Mouse (Mus musculus) lung, adult 18-20 months (tissue): ENCODE results near the gene Capn10.

Experiments
- DNase-seq, 2 experiments: peaks; one replicate each; pipeline ENCODE4 v3.0.0; 2022; ENCODE audit warnings: mixed read lengths in 2 of 2

The Capn10 gene

DNA sequence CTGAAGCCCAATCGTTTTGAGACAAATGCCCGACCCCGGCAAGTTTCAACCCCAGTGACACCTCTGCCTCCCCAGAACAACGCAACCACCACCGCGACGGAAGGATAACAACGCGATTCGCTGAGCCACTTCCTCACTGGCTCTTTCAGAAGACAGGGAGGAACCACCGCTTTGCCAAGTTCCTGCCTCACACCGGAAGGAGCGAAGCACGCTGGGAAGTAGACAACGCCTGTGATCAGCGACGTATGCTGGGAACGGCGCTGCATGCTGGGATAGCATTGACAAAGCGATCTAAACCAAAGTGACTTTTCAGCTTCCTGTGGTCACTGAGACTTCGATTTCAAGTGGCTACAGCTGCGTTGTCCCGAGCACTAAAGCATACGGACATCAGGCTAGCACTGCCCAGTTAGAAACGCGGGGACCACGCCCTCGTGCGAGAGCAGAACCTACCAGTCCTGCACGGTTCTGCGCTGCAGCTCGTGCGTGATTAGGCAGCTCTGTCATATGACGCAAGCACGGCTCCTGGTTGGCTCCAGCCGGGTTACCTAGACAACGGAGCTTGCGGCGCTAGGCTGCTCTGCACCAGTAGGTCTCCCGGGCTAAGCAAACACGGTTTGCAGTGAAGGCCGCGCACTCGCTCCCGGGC is at the start of gene Capn10:
Capn10 (plus strand) TSS at position 195 of the 646 bp plus-strand sequence.
- peak; percentile 95 to 96 for DNase-seq

DNA sequence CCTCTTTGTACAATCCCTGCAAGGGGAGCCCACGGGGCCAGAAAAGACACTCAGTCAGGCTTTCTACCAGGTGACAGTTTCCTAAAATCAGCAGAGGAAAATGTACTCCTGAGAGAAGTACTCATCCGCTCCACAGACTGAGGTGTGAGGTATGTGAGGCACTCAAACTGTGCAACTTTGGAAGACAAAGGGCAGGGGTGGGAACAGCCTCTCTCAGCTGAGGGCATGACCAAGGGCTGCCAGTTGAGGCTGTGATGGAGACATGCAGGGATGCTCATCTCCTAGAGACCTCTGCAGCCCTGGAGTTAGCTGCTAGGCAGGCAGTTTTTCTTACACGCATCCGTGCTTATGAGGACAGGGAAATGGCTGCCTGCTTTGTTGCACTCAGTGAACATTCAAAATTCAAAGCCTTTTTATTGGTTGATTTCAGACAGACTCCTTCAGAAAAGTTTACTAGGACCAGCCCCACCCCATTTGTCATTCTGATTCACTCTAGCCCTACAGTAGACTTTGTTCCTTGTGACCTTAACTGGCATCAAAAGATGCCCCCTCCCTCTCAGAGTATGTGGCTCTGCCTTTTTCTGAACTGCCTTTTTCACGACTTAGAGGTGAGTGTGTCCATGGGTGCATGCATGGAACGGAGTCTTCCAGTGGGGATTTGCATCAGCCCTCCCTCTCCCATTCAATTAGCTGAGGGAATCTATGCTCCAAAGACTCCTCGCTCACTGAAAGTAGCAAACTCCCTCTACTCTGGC is 45.1 kb upstream of the Capn10 start:
- DNase-seq, result no peak

DNA sequence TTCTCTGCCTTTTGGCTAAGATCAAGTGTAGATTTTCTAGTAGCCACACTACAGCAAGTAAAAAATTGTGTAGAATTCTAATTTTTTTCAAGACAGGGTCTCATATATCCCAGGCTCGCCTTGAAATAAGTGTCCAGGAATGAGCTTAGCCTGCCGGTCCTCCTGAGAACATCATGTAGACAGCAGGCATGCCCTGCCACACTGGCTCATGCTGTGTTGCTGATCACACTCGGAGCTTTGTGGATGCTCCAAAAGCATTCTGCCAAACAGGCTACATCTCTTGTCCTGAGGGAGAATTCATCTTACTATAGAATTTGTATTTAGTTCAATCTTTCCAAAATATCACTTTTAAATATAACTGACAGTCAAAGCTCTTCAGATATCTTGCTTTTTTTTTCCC is 41.4 kb upstream of the Capn10 start:
- no peak for DNase-seq

DNA sequence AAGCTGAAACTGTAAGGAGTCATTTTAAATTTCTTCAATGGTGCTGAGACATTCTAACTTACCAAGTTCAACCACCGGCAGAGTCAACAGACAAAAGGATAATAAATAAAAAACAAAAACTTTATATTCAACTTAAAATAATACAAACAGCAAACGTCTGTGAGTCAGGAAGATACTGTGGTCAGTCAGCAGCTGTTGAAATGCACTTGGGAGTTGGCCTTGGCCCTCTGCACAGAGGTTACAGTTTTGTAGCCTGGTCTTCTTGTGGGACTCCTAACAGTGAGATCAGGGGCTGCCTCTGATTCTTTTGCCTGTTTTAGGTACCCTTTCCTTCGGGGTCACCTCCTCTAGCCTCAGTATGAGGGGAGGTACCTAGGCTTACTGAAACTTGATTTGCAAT is 40.3 kb upstream of the Capn10 start:
- no peak for DNase-seq

DNA sequence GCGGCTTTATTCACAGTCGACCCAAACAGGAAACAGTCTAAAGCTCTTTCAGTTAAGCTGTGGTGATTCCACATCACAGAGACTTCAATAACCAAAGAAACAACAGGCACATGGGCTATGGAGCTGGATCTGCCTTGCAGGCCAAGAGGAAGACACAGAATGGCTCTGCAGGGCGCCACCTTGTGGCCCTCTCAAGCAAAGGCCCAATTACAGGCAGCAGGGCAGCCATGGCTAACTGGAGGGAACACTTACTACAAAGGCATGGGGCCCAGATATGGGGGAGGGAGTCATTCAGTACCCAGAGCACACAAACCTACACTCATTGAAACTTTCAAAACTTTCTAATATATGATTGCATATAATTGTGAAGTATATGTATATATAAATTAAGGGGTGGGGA is 39.1 kb upstream of the Capn10 start:
- peak; percentile 59 to 68 for DNase-seq

DNA sequence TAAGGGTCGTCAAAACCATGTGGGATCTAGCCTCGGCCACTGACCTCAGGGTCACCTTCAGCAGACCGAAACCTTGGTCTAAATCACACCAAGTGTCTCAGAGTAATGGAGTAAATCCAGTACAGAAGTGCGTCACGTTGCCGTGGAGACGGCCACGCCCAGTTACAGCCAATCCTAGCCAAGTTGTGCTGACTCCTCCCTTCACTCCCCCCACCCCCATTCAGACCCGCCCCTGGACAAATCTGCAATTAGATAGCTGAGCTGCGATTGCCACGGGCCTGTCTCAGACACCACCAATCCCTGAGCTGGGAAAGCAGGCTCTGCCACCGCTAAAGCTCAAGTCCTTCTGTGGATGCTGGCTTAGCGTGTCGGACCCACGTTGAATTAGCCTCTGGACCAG is 31.4 kb upstream of the Capn10 start, which contains the start of gene Ankmy1:
Ankmy1 (minus strand) TSS at position 121 of the 400 bp plus-strand sequence.
- DNase-seq, result peak; percentile 73 to 80

DNA sequence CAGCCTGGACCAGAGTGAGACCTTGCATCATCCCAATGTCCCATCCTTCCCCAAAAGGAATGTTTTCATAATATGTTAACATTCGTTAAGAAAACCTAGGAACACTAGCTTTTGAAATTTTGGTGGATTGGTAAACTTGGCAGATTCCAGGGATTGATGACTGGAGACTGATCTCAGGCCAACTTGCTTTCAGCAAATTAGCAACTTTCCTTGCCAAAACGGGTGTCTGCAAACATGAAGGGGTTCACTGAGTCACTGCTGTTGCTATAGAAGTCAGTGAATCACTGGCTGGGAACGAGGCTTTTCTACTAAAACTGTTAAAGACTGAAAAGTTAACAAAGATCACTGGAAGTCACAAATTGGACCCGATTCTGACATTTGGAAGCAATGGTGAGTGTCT is 30.5 kb upstream of the Capn10 start:
- DNase-seq, result no peak

DNA sequence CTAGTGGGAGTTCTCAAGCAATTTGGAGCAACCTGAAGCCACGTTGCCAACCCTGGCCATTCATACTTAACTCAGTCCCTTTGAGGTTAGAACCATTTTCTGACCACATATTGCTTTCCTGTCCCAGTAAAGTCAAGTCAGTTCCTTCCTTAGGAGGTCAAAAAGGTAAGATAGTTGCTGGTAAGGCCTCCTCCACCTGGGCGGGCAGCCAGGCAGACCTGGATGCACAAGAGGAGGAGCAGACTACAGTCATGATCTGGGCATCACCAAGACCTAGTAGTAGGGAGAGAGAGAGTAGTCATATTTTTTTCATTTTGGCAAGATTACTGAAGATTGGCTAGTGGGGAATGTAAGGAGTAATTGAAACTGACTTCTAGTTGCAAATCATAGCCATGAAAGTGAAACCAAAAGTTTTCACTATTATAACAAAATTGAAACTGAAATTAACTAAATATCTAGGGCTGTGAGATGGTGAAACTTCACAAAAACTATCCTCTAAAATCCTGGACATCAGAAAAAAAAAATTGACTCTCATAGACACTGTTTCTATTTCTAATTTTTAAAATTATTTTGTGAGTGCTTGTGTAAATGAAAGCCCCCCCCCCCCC is 28.4 kb upstream of the Capn10 start:
- no peak for DNase-seq

DNA sequence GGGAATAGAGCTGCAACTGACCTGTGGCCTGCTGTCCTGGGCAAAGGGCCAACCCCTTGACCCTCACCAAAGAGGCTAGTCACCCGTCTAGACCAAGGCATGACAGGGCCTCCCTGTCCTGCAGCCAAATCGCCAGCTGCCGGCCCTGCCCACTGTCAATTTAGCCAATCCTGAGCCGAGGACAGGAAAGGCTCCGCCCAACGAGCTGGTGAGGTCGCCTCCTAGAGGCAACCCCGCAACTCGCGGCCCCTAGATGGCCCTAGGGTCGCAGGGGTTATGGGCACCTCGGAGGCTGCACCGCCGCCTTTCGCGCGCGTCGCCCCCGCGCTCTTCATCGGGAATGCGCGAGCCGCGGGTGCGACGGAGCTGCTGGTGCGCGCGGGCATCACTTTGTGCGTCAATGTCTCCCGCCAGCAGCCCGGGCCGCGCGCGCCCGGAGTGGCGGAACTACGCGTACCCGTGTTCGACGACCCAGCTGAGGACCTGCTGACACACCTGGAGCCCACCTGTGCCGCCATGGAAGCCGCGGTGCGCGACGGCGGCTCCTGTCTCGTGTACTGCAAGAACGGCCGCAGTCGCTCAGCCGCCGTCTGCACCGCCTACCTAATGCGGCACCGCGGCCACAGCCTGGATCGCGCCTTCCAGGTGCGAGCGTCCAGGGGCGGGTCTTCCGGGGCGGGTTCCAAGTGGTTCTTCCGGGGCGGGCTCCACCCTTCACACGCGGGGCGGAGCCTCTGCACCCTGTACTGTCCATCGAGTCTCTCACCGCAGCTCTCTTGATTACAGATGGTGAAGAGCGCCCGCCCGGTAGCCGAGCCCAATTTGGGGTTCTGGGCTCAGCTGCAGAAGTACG is 27.2 kb upstream of the Capn10 start, which contains the start of gene Dusp28:
Dusp28 (plus strand) TSS at position 203 of the 853 bp plus-strand sequence.
- peak; percentile 94 to 96 for DNase-seq

DNA sequence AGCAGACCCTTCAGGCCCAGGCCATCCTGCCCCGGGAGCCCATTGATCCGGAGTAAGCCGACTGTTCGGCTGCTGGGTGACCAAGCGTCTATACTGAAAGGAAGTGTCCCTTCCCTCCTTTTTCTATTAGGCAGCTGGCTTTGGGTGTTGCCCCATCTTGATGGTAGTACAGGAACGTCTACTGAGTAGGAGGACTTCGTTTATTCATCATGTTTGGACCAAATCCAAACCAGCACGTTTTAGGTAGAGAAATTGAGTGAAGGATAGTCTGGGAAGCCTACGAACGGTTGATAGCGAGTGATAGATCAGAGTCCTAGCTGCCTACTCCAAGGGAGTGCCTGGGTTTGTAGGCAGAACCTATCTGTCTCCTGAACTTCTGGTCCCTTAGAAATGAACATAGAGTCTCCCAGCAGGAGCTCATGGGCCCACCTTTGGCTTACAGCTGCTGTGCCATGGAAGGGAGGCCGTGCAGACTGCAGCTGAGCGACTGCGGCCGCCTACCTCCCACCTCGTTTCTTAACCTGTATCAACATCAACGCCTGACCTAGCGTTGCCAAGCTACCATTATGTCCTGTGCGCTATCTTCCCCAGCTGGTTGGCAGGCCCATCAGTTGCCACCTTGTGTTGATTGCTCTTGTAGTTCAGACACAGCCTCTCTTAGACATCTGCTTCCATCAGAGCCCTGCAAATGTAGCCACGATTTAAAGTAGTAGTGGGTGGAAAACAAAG is 26.4 kb upstream of the Capn10 start:
- DNase-seq, result no peak

DNA sequence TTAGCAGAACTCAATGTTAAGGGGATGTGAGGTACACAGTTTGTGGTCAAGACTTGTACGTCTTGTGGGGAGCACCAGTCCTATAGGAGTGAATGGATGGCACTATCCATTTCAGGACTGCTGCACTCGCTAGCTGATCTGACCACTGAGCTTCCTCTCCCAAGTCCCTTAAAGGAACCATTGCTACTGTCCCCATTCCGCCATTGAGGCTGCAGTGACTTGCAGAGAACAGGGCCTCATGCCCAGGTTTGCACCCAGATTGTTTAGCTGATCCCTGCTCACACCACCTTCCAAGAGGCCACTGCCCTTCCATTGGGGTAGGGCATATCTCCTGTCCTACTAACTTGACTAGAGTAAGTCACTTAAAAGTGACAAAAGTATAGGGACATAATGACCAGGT is 25.5 kb upstream of the Capn10 start:
- no peak for DNase-seq

DNA sequence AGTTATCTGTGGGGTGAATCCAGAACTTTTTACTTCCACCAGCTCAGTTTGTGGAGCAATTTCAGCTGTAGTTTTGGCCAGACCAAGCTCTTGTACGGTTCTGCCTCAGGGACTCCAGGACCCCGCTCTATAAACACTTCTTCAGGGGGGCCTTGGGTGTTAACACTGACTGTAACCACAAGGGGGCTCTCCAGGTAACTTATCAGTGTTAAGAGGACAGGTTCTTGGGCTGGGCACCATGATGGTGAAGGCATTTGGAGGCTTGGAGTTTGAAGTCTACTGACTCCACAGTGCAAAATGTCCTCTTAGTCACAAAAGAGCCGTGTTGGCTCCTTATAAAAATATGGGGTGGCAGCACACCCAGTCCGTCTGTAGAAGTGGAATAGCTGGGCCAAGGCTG is 25.1 kb upstream of the Capn10 start:
- DNase-seq, result no peak

DNA sequence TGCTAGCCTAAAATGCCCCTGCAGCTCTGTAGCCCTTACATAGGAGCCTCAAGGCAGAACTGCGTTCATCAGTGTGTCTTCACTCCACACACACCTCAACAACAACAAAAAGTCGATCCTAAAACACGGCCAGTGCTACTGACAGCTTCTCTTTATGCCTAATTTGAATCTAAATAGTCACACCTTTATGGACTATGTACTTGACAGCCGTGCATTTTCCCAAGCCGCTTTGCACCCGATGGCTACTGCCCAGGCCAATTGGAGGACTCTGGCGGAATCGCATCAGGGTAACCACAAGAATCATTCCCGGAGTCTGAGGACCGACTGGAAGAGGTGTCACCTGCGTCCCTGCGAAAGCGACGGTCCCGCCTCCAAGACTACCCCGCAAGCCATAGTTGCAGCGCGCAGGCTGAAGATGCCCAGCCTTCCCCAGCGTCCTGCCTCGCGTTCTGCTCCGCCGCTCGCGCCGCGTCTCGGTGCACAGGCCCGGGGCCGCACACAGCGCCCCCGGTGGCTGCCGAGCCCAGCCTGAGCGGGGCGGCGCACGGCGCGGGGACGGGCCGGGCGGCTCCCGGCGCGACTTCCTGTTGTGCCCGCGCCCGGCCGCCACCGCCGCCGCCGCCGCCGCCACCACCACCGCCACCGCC is 23.8 kb upstream of the Capn10 start, which contains the start of gene Rnpepl1:
Rnpepl1 (plus strand) TSS at position 545 of the 647 bp plus-strand sequence.
- DNase-seq, result peak; percentile 76 to 81

DNA sequence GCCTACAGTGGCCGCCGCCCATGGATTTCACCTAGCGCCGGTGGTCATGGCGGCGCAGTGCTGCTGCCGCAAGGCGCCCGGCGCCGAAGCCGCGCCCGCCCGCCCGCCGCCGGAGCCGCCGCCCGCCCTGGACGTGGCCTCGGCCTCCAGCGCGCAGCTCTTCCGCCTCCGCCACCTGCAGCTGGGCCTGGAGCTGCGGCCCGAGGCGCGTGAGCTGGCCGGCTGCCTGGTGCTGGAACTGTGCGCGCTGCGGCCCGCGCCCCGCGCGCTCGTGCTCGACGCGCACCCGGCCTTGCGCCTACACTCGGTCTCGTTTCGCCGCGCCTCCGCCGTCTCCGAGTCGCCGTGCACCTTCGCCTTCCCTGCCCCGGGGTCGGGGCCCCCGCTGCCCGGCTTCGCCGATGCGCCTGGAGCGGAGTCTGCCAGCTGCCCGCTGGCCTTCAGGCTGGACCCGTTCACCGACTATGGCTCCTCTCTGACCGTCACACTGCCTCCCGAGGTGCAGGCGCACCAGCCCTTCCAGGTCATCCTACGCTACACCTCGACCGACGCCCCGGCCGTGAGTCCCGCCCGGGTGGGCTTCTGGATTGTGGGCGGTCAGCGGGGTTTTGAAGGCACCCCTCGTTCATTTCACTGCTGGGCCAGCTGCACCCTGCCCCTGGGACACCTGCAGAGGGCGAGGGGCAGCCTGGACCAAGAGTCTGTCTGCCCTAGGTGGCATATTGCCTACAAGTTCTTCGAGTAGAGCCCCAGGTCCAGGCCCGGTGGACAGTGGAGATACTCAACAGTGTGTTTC is 23.1 kb upstream of the Capn10 start:
- DNase-seq, result peak; percentile 48 to 54

DNA sequence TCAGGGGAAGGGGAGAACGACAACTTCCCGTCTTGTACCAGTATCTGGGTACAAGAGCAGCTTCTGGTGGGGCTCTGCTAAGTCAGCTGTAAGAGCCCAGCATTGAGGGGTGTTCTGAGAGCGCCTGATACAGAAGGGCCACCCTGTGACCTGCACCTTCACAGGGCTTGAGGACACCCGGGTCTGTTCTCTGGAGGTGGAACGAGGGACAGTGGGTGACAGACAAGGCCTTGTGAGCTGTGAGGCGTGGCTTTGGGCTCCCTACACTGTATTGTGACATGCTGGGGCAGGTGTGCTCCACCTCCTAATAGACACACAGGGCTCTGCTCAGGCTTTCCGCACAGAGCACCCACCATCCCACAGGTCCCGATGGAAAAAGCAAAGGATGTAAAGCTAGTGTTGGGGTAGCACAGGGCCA is 22.4 kb upstream of the Capn10 start:
- DNase-seq, result no peak

DNA sequence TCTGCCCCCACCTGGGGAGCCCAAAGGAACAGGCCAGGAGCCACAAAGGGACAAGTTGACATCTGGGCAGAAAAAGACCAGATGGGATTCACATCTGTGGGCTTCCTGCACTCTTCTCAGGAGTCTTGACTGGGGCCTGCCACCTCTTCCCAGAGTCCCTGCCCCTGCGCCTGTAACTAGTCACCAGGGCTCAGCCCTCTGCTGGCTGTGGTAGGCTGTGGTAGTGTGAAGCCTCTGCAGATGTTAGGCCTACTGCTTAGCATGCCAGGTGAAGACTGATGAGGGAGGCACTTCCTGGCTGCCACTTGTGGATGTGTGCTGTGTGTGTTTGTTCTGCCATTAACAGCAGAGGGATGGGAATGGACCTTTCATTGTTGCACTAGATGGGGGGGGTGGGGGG is 21.9 kb upstream of the Capn10 start:
- DNase-seq, result no peak

DNA sequence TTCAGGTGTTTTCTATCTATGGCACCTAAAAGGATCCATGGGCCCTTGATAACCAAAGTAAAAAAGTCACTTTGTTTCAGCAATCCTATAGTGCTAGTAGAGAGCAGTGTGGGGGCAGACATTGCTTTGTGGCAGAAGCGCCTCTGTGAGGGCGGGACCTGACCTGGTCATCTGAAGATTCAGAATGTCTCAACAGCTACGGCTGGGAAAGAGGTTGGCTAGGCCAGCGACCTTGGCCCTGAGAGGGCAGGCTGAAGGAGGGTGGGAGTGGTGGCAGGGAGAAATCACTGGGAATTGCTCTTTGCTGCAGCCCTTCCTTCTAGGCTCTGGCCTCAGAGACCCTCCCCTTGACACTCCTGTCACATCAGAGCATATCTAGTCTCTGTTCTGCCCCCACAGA is 19.9 kb upstream of the Capn10 start:
- no peak for DNase-seq

DNA sequence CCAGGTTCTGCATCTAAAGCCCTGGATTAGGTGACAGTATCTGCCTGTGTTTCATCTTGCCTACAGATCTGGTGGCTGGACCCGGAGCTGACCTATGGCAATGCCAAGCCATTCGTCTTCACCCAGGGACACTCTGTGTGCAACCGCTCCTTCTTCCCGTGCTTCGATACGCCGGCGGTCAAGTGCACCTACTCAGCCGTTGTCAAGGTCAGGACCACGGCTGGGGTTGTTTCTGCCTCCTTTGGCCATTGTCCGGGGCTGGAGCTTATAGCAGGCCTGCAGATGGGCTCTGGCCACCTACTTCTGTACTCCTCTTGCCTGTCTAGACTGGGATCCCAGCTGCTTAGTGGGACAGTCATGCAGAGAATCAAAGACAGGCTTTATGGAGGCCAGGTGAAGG is 19.2 kb upstream of the Capn10 start:
- peak in 1 of 2 experiments; percentile 1 for DNase-seq

DNA sequence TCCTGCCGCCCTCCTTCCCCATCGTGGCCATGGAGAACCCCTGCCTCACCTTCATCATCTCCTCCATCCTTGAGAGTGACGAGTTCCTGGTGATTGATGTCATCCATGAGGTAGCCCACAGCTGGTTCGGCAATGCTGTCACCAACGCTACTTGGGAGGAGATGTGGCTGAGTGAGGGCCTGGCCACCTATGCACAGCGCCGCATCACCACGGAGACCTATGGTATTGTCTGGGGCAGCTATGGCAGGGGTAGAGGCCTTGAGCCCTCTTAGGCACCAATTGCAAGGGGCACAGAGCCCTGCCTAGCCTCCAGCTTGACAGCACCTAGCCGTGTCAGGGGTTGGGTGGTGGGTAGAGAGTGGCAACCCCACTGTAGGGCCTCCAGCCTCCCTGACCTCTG is 17.5 kb upstream of the Capn10 start:
- DNase-seq, result no peak

DNA sequence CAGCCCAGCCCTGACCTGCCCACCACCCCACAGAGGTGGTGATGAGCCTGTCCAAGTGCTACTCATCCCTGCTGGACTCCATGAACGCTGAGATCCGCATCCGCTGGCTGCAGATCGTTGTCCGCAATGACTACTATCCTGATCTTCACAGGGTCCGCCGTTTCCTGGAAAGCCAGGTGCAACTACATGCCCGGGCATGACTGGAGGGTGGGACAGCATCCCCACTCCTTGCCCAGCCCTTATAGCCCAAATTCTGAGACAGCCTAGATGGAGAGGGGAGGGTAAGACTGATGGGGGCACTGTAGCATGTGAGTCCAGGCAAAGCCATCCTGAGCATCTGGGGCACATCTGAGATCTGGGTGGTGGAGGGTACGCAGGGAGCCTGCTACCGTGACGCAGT is 15.0 kb upstream of the Capn10 start:
- no peak for DNase-seq

DNA sequence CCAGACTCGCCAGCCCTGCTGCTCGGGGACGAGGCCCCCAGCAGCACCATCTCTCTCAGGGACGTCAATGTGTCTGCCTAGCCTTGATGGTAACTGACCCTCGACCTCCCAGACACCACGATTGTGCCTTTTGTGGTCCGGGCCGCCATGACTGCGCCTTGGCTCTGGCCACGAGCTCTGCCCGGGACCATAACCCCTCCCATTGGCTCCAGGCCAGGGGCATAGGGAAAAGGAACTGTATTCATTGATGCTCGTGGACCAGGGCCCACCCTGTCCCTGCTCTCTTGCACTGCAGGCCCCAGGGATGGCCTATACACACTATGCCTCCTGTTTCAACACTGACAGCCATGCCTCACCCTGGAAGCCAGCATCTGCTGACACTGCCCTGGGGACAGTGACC is 14.4 kb upstream of the Capn10 start:
- DNase-seq, result no peak
